Mouse (Mus musculus) hindbrain, embryonic 14.5 days (tissue): ENCODE data around the gene Etv6. TPM values are rescaled to one million over a fixed set of nuclear protein-coding genes. Genes with fewer than 3 reads are reported as not detected.

Experiments
- ATAC-seq: fragments of 200-750 bp; cut with Nextera tagmentation; 2 replicates; pipeline ENCODE4 v1.8.0; 2017; ENCODE audit warnings: moderate number of reproducible peaks, mild to moderate bottlenecking, moderate TSS enrichment, moderate library complexity; ENCODE audit not compliant: low FRiP score
- DNase-seq: peaks from one replicate; pipeline ENCODE4 v3.0.0-alpha.2; 2015; ENCODE audit warnings: low spot score
- H3K27ac ChIP-seq: fragments of 300-500 bp; sonication (generic); 2 replicates; pipeline ENCODE4 v1.5.1; 2014; ENCODE audit warnings: mild to moderate bottlenecking, moderate library complexity
- H3K27me3 ChIP-seq: fragments of 300-500 bp; sonication (generic); 2 replicates; pipeline ENCODE4 v1.6.1; 2014; ENCODE audit warnings: mild to moderate bottlenecking, low read length, mixed read lengths; ENCODE audit not compliant: control insufficient read depth, insufficient read depth
- H3K36me3 ChIP-seq: fragments of 300-500 bp; sonication (generic); replicated peaks from 2 replicates; pipeline ENCODE4 v1.6.1; 2014; ENCODE audit not compliant: control insufficient read depth, insufficient read depth
- H3K4me1 ChIP-seq: fragments of 300-500 bp; sonication (generic); replicated peaks from 2 replicates; pipeline ENCODE4 v1.6.1; 2014; ENCODE audit warnings: antibody characterized with exemption, low read length, mixed read lengths; ENCODE audit not compliant: control insufficient read depth, insufficient read depth
- H3K4me2 ChIP-seq: fragments of 300-500 bp; sonication (generic); replicated peaks from 2 replicates; pipeline ENCODE4 v1.6.1; 2014; ENCODE audit warnings: mild to moderate bottlenecking, moderate library complexity
- H3K4me3 ChIP-seq: fragments of 300-500 bp; sonication (generic); replicated peaks from 2 replicates; pipeline ENCODE4 v1.5.1; 2014; ENCODE audit warnings: mild to moderate bottlenecking, low read length
- H3K9ac ChIP-seq: fragments of 300-500 bp; sonication (generic); 2 replicates; pipeline ENCODE4 v1.6.1; 2014
- H3K9me3 ChIP-seq: fragments of 300-500 bp; sonication (generic); 2 replicates; pipeline ENCODE4 v1.6.1; 2016; ENCODE audit warnings: low read length; ENCODE audit not compliant: control insufficient read depth
- WGBS: fragments of 180-500 bp; shearing (Covaris S2); extraction: QIAGEN DNeasy Blood & Tissue Kit; methylation state at CpG from one replicate; pipeline ENCODE4 v1.1.7; 2014; 5-methylcytosine and 5-hydroxymethylcytosine counted together
- polyA plus RNA-seq: library from polyadenylated mRNA; unstranded; fragments of >200 nt; fragmentation: Nextera tagmentation; extraction: Ambion mirVana; gene quantifications from 2 replicates; pipeline ENCODE4 v1.2.1, GENCODE M21; 2014

Gene Etv6
- polyA plus RNA-seq, 1 experiment from 2014 or later, result 6.8 TPM

- Histone ChIP-seq H3K27me3 (no peaks in the 10 kb centered on the region), H3K4me1 (no peaks in the 10 kb centered on the region), H3K27ac (no peak overlapping the region), H3K36me3 (no peaks in the 10 kb centered on the region), H3K4me3 (no peak overlapping the region), H3K9me3 (no peaks in the 10 kb centered on the region), H3K9ac (no peak overlapping the region), H3K4me2 (no peak overlapping the region)
- ATAC-seq (no peak), DNase-seq (no peak)
- 87% methylated on average over 2 of the region's 2 CpGs for whole genome bisulfite sequencing
Observed at GRCm38 (mm10) chr6:134026264-134026663, 9.2 kb upstream of the Etv6 start.

GRCm38 (mm10) chr6:134027022-134027421 is 8.5 kb upstream of the Etv6 start:
- H3K4me1 ChIP-seq, result no peaks in the 10 kb centered on the region
- no peaks in the 10 kb centered on the region for H3K27me3 ChIP-seq
- H3K4me2 ChIP-seq, result no peak overlapping the region
- H3K27ac ChIP-seq, result no peak overlapping the region
- 92% methylated on average over 4 of the region's 4 CpGs for WGBS
- H3K36me3 ChIP-seq, result no peaks in the 10 kb centered on the region
- no peak overlapping the region for H3K9ac ChIP-seq
- DNase-seq (no peak), ATAC-seq (no peak)
- no peak overlapping the region for H3K4me3 ChIP-seq
- no peaks in the 10 kb centered on the region for H3K9me3 ChIP-seq

DNA sequence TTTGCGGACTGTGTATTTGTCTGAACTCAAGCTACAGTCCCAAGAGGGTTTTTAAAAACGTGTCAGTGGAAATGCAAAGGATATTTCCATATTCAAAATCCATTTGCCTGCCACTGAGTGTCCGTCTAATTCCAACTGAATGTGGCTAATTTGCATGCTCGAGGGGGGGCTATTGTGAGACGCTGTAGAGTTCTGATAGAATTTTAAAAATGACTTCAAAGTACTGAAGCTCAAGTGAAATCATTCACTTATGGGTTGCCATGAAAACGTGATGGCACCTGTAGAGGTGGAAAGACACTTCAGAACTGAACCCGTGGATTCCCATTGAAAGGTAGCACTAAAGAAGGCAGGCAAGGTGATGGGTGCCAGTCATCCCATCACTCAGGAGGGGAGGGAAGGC is 3.0 kb upstream of the Etv6 start:
- H3K27me3 ChIP-seq, result no peaks in the 10 kb centered on the region
- no peak overlapping the region for H3K9ac ChIP-seq
- no peaks in the 10 kb centered on the region for H3K36me3 ChIP-seq
- H3K4me1 ChIP-seq, result peaks cover 8% of the 10 kb centered on the region
- H3K4me2 ChIP-seq, result no peak overlapping the region
- H3K4me3 ChIP-seq, result no peak overlapping the region
- ATAC-seq (no peak), DNase-seq (no peak)
- WGBS, result 15% methylated on average over 7 of the region's 7 CpGs
- H3K9me3 ChIP-seq, result no peaks in the 10 kb centered on the region
- no peak overlapping the region for H3K27ac ChIP-seq

DNA sequence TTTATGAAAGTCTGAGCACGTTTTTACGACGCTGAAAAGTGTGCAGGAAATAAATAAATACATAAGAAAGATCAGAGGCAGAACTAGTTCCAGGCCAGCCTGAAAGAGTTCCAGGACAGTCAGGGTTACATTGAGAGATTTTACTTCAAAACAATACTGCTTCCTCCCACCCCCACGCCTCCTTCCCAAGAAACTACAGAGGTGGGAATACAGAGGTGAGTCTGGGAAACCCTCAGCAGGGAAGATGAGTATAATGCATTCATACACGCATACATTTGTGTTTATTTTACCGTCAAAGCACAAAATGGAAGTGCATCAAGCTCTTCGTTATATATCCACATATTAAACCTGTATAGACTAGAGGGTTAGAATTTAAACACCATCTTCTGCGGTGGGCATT is 1.1 kb upstream of the Etv6 start:
- H3K4me2 ChIP-seq, result peak overlapping the region; percentile 63
- peak overlapping the region; percentile 100 for H3K27ac ChIP-seq
- ATAC-seq, result peak; percentile 0; the same call in 1 of the 2 replicates
- peak overlapping the region; percentile 98 for H3K9ac ChIP-seq
- no peaks in the 10 kb centered on the region for H3K27me3 ChIP-seq
- H3K4me1 ChIP-seq, result peaks cover 22% of the 10 kb centered on the region
- H3K9me3 ChIP-seq, result no peaks in the 10 kb centered on the region
- DNase-seq, result peak; percentile 51
- H3K36me3 ChIP-seq, result no peaks in the 10 kb centered on the region
- 1% methylated on average over 8 of the region's 8 CpGs for WGBS
- peak overlapping the region; percentile 69 for H3K4me3 ChIP-seq

DNA sequence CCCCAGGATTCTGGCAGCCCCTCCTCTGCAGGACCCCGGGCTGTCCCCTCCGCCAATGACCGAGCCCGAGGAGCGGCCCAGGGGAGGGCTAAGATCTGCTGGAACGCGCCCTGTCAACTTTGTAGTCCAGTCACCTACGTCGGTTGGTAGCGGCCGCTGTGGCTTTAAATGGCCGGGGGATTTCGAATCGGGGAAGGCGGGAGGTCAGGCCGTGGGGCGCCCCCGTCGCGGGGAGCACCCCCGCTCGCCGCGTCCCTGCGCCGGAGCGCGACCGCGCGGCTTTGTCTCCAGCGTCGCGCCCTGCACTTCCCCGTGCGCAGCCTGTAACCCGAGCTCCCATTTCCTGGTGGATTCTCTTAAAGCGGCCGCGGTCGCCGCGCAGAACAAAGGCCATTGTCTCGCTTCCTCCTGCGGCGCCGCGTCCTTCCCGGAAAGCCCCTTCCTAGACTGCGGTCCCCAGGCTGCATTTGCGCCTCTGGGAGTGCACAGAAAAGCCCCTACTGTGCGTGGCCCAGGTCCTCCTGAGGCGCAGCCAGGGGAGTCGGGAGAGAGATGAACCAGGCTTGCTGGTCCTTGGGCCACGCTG is 503 bp upstream of the Etv6 start:
- Histone ChIP-seq H3K4me1 (peaks cover 22% of the 10 kb centered on the region), H3K4me3 (peak overlapping the region; percentile 69), H3K36me3 (no peaks in the 10 kb centered on the region), H3K4me2 (peak overlapping the region; percentile 63), H3K27ac (peak overlapping the region; percentile 100), H3K9me3 (no peaks in the 10 kb centered on the region), H3K9ac (peak overlapping the region; percentile 98), H3K27me3 (no peaks in the 10 kb centered on the region)
- DNase-seq (peak; percentile 81), ATAC-seq (peak; percentile 94)
- WGBS, result under 1% methylated on average over 55 of the region's 55 CpGs

GRCm38 (mm10) chr6:134036491-134036911 is 1.0 kb downstream of the Etv6 start:
- H3K4me1 ChIP-seq, result peaks cover 27% of the 10 kb centered on the region
- DNase-seq, result peak; percentile 28
- no peaks in the 10 kb centered on the region for H3K27me3 ChIP-seq
- H3K36me3 ChIP-seq, result no peaks in the 10 kb centered on the region
- no peak for ATAC-seq
- H3K9ac ChIP-seq, result peak overlapping the region; percentile 98
- peak overlapping the region; percentile 69 for H3K4me3 ChIP-seq
- peak overlapping the region; percentile 100; the same call in 1 of the 2 replicates for H3K27ac ChIP-seq
- no peaks in the 10 kb centered on the region for H3K9me3 ChIP-seq
- H3K4me2 ChIP-seq, result peak overlapping the region; percentile 63
- WGBS, result 4% methylated on average over 7 of the region's 8 CpGs

DNA sequence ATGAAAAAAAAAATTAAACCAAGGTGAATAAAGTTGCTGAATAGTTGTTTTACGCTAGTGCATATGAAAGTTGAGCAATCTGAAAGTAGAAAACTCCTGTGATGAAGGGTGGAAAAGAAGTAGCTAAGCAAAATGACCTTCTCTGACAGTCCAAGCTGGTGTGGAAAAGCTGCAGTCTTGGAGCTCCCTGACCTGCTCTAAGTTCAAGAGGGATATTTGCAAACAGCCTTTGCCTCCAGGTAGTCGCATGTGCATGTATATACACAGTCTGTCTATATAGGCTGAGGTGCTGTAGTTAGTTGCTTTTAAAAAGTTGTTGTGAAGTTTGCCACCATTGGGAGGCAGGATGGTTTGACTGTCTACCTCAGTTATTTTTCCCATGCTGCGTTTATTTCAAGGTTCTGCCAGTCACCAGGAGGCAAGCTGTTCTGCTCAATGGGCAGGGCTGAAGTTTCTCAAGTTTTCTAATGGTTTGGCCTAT is 1.5 kb downstream of the Etv6 start:
- H3K27me3 ChIP-seq, result no peaks in the 10 kb centered on the region
- 12% methylated on average over 3 of the region's 3 CpGs for WGBS
- peaks cover 29% of the 10 kb centered on the region for H3K4me1 ChIP-seq
- H3K36me3 ChIP-seq, result no peaks in the 10 kb centered on the region
- H3K27ac ChIP-seq, result no peak overlapping the region
- no peak for DNase-seq
- H3K4me2 ChIP-seq, result peak overlapping the region; percentile 63
- H3K4me3 ChIP-seq, result peak overlapping the region; percentile 69
- 0 out of 2 replicates have a peak overlapping the region, but pooled peaks have one; percentile 29 for H3K9ac ChIP-seq
- no peak for ATAC-seq
- no peaks in the 10 kb centered on the region for H3K9me3 ChIP-seq

DNA sequence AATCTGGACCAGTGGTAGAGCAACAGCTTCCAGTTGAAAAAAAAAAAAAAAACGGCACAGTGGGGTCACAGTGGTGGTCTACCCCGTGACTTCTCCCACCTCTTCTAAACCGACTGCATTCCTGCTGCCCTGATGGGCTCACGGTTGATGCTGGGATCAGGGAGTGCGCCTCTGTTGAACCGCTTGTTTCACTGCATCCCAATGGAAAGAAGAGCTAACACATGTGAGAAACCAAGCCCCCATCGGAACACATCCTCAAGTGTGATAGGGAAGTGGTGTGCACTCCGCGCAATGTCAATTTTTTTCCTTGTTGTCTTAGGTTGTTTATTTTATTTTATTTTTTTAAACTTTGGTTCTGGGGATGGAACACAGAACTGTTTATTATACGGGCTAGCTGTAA is 2.5 kb downstream of the Etv6 start:
- WGBS, result 22% methylated on average over 10 of the region's 10 CpGs
- no peak overlapping the region for H3K27ac ChIP-seq
- no peak overlapping the region for H3K9ac ChIP-seq
- no peak for ATAC-seq
- no peaks in the 10 kb centered on the region for H3K27me3 ChIP-seq
- no peak overlapping the region for H3K4me3 ChIP-seq
- DNase-seq, result no peak
- no peaks in the 10 kb centered on the region for H3K36me3 ChIP-seq
- peak overlapping the region; percentile 63 for H3K4me2 ChIP-seq
- H3K4me1 ChIP-seq, result peaks cover 29% of the 10 kb centered on the region
- no peaks in the 10 kb centered on the region for H3K9me3 ChIP-seq

GRCm38 (mm10) chr6:134038881-134039280 is 3.4 kb downstream of the Etv6 start:
- Histone ChIP-seq H3K9ac (no peak overlapping the region), H3K4me1 (peaks cover 29% of the 10 kb centered on the region), H3K9me3 (no peaks in the 10 kb centered on the region), H3K4me2 (peak overlapping the region; percentile 63; the same call in 1 of the 2 replicates), H3K27ac (no peak overlapping the region), H3K4me3 (no peak overlapping the region), H3K27me3 (no peaks in the 10 kb centered on the region), H3K36me3 (no peaks in the 10 kb centered on the region)
- DNase-seq (no peak), ATAC-seq (no peak)
- 30% methylated on average over 6 of the region's 6 CpGs for WGBS
